Mouse (Mus musculus) gastrocnemius, postnatal 10 days (tissue): ENCODE results near the gene Washc2. TPM values are rescaled to one million over a fixed set of nuclear protein-coding genes. Genes with fewer than 3 reads are reported as not detected.
"Not testable (repeated sequence)": the region's sequence is repeated elsewhere in the genome, so short reads cannot be mapped to it uniquely, and the experiment has no call there.

Source experiments
- DNase-seq: peaks from one replicate; pipeline ENCODE4 v3.0.0; 2021; ENCODE audit warnings: mixed read lengths
- long read RNA-seq, 2 experiments: library from polyadenylated mRNA; stranded (forward); transcript quantifications; one replicate each; pipeline ENCODE4 v2.0.0; 2021
- total RNA-seq, 2 experiments: library from RNA; stranded (reverse); gene quantifications; 2 replicates each; pipeline ENCODE4 v1.2.3; 2021

The Washc2 gene
- 10 to 100 TPM; 27.3 to 33.9 TPM for total RNA-seq
- long read RNA-seq, experiment 1, full-length matches to known transcripts, result 12 of 42 reads
- long read RNA-seq, experiment 1, partial matches to known transcripts, result 15 of 42 reads
- long read RNA-seq, experiment 1, other reads (novel, unspliced or antisense), result 15 of 42 reads
- long read RNA-seq, experiment 2, full-length matches to known transcripts, result 20 of 40 reads
- long read RNA-seq, experiment 2, partial matches to known transcripts, result 8 of 40 reads
- long read RNA-seq, experiment 2, other reads (novel, unspliced or antisense), result 12 of 40 reads

DNA sequence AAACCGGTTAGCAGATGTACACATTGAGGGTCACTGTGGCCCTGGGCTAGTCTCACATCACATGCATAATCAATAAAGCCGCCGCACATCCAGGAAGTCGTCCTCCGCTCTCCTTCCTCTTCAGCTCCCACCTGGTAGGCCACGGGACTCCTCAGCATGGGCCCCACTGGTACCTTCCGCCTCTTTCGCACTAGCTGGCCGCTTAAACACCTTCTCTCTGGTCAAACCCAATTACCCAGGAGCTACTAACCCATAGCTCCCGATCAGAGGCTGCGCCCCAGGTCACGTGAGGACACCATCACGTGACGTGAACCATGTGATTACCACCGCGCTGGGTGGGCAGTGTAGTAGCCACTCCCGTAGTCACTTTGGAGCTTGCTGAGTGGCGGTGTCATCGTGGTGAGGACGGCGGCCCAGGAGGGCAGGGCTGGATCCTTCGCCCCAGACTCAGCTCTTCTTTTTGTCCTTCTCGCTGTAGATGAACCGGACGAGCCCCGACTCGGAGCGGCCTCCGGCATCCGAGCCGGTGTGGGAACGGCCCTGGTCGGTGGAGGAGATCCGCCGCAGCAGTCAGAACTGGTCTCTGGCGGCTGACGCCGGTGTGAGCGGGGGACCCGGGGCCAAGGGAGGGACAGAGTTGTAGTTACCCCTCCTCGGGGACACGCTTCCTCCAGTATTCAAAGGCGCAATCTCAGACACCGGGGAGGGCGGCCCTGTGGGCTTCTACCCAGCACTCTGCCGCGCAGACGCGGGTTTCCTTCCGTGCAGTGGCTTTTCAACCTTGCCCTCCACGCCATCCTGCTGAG lies at the start of gene Washc2:
Gene Washc2, plus strand, starts transcription at position 310 of the 806 bp plus-strand sequence.
- peak; percentile 94 for DNase-seq

DNA sequence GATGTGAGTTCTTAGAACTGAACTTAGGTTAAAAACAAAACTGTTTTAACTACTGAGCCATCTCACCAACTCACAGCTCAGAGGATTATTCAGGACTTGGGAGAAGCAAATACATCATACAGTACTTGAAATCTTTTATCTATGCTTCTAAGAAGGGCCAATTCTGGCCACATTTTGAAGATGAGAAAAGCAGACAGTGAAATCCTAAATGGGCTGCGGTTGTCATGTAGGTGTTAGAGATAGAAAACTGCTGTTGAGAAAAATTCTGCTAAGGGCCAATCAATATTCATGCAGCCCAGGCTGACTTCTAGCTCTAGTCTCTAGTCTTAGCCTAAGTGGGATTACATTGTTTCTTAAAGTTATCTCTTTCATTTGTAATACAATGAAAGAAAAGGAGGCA lies 41.5 kb upstream of the Washc2 start:
- DNase-seq, result no peak

DNA sequence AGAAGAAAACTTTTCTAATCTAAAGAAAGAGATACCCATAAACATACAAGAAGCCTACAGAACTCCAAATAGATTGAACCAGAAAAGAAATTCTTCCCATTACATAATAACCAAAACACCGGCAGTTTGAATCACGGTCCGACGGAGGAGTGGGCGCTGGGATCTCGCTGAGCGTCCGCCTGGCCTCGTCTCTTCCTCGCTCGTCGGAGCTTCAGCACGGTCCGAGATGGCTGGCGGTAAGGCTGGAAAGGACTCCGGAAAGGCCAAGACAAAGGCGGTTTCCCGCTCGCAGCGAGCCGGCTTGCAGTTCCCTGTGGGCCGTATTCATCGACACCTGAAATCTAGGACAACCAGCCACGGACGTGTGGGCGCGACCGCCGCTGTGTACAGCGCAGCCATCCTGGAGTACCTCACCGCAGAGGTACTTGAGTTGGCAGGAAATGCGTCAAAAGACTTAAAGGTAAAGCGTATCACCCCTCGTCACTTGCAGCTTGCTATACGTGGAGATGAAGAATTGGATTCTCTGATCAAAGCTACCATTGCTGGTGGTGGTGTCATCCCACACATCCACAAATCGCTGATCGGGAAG lies 34.2 kb upstream of the Washc2 start:
- DNase-seq, result not testable (repeated sequence)

DNA sequence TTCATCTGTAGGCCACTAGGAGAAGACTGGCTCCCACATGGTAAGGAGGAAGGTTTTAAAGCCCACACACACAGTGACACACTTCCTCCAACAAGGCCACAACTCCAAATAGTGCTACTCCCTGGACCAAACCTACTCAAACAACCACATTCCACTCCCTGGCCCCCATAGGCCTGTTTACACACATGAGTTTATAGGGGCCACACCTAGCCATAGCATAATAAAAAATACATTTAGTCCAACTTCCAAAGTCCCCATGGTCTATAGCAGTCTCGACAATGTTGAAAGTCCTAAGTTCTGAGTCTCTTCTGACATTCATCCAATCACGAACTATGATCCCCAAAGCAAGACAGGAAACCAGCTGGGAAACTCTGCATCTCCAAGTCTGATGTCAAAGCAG lies 29.5 kb upstream of the Washc2 start:
- DNase-seq, result no peak

DNA sequence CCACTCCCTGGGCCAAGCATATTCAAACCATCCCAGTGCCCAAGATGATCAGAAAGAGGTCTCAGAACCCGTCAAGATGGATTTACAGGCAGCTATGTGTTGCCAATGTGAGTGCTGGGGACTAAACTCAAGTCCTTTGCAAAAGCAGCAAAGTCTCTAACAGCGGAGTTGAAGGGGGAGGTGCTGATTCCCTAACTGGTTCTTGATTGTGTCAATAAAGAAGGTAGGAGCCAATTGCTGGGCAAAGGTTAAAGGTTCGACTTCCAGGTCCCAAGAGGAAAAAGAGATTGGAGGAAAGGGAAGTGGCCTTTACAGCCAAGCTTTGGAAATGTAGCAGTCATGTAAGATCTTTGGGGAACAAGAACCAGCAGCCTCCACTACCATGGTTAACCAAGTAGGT lies 27.1 kb upstream of the Washc2 start:
- no peak for DNase-seq

DNA sequence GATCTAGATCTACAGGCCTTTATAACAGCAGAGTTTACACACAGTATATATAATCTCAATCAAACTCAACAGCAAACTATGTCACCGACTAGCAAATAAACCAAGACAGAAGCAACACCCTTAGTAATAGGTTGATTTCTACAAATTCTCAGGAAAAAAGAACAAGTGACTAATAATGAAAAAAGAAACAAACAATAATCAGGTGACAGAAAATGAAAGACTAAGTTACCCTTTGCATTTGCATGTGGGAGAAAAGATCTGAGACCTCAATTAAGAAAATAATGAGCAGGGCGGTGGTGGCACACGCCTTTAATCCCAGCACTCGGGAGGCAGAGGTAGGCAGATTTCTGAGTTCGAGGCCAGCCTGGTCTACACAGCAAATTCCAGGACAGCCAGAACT lies 24.3 kb upstream of the Washc2 start:
- no peak for DNase-seq

DNA sequence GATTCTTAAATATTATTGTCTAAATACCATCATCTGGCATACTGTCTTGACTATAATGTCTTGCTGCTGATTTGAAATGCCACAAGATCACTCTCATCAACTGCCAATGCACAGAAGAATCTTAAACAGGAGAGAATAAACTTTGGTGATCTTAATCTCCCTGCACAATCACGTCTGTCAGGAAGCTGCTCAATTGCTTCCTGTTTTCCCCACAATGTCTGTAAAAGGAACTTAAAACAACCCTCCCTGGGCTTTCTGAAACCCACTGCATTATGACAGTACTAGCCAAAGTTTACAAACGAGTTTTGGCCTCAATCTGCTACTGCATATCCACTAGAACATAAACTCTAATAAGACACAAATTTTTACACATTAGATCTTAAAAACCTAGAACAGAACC lies 21.4 kb upstream of the Washc2 start:
- DNase-seq, result no peak

DNA sequence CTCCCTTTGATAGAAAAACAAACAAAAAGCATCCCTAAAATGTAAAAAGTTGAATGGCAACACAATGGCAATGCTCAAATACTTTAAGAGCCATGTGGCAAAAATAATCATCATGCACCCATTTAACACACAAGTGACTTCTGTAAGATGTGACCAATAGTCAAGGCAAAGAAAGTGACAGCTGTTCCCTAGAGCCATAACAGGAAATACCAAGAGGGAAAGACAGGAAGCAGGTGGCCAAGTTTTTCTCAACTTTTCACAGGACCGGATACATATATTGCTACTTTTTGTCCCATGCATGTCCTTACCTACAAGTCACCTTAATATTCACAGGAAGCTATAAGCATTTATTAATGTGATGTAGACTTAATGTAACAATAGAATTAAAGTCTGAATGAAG lies 18.4 kb upstream of the Washc2 start:
- DNase-seq, result no peak

DNA sequence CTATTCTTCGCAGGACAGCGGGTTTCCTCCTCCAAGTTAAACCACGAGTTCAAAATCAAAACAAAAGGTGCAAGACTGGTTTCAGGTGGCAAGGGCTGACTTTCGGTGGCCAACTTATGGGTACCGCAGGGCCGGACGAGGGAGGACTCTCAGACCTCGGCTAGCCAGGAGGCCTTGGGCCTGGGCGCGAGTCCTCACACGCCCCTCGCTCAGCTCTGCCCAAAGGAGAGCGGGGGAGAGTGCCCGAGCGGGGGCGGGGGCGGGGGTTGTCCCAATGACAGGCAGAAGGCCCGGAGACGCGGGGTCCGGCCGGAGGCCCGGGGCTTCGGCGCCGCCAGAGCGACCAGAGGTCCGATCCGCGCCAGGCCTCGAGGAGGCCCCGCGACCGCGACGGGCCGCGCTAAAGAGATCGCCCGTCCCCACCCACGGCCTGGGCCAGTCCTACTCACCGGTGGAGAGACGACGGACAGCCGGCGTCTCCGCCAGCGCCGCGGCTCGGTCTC lies 15.0 kb upstream of the Washc2 start:
- DNase-seq, result no peak

DNA sequence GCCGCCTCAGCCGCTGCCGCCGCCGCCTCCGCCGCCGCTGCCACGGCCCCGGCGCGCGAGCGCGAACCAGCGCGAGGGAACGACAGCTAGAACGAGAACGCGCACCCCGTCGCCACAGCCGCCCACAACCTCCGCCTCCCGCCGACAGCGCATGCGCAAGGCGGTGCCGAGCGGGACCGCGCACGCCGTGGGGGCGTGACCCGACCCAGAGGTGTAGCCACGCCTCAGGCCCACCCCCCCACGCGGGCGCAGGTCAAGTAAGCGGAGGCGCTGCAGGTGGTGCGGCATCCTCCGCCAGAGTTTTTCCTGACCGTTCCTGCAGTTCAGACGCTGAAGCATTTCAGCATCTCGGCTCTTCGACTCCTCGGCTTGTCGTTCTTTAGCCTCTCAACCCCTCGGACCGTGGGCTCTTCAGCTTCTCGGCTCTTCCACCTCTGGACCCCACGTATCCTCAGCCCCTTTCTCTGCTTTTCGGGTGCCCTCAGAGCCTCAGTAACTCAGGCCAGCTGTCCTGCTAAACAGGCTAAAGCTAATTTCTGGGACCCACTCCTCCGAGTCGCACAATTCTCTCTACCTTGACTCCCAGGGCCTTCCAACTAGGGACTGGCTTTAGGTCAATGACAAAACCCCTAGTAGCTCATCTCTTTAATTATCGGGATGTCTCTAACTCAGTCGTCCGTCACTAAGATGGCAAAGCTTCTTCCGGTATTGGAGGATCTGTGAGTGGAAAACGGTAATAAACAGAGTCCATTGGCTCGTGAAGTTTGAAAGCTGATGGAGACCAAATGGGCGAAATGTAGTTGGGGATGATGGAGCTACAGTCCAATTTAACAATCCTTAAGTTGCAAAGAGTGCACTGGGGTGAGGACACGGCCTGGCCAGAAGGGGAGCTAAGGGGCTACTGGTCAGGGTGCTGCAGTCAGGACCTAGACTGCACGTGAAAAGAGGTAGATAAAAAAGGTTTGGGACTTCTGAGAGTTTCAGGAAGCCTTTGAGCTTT lies 14.1 kb upstream of the Washc2 start, which contains the start of gene Tmcc1:
Gene Tmcc1, minus strand, starts transcription at position 93 of the 1,000 bp plus-strand sequence.
- DNase-seq, result peak; percentile 99

DNA sequence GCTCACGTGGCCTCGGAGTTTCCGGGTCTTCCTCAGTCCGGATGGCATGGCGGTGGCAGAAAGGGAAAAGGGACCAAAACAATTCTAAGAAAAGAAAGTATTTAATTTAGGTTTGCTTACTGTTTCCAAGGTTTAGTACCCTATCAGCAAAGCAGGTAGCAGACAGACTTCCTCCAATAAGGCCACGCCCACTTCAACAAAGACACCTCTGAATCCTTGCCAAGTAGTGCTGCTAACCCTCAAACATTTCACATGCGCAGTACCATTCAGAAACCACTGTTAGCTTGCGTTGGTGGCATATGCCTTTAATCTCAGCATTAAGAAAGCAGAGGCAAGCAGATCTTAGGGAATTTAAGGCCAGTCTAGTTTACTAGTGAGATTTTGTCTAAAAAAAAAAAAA lies 12.0 kb upstream of the Washc2 start:
- DNase-seq, result no peak

DNA sequence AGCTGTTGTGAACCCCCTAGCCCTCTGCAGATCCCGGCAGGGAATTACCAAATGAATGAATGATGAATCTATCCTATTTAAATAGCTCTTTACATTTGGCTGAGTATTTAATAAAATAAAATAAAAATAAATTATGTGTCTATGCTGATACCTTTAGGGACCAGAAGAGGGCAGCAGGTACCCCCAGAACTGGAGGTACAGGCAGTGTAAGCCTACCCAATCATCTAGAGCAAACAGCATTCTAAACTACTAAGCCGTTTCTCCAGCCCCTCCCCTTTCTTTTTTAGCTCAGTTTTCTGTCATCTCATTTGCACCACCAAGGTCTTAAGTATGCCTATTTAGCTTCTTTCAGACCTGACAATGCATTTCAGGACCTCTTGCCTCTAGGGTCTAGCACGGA lies 9.7 kb upstream of the Washc2 start:
- DNase-seq, result no peak

DNA sequence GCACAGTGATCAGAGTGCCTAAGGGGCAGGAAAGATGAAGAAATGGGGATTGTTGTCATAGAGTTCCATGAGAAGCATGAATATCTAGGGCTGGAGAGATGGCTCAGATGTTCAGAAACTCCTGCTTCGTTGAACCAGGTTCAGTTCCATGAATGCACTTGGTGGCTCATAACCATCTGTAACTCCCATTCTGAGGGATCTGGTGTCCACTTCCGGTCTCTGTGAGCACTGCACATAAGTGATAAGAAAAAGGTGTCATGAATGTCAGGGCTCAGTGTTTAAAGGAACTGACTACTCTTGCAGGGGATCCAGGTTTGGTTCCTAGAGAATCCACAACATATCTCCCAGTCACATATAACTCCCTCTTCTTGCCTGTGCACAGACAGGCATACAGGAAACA lies 8.2 kb upstream of the Washc2 start:
- DNase-seq, result no peak

DNA sequence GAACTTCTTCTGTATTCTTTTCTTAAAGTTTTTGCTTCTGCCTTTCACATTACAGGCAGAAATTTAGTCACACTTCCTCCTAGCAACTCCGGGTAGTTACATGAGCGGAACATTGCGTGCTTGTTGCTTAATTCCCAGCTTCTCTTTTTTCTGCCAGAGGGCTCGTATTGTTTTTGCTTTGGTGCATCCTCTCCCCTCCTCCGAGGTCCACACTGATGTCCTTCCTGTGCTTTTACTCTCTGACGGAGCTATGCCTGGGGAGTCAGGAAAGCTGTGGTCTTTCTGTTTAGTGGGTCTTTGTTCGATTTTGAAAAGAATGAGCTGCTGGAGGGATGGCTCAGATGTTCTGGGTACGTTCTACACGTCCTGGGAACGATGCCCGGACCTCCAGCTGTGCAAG lies 19.9 kb downstream of the Washc2 start:
- no peak for DNase-seq

DNA sequence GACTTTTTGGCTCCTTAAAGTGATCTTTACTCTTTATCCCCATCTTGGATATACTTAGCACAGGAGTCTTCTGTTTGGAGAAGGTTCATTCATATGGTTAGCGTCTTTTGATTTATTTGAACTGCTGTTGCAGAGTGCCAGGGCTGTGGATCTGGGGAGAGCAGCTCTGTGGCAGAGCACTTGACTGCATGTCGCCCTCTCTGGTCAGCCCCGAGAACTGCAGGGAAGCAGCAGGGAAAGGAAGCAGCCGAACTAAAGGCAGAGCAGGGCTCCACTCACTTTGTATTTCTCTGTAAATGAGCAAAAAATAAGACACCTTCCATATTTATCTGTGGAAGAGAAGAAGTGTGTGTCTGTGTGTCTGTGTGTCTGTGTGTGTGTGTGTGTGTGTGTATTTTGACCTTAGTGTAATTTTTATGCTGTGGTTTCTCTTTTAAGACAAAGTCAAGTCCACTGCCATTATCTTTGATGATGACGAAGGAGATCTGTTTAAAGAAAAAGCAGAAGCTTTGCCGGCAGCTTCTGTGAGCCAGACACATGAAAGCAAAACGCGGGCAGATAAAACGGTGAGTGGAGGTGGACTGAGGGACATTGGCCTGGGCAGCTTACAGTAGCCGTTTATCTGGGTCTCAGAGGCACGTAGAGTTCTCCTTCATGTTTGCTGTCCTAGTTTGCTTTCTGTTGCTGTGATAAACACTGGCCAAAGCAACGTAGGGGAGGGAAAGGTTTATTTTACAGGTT lies 21.1 kb downstream of the Washc2 start:
- peak; percentile 69 for DNase-seq

DNA sequence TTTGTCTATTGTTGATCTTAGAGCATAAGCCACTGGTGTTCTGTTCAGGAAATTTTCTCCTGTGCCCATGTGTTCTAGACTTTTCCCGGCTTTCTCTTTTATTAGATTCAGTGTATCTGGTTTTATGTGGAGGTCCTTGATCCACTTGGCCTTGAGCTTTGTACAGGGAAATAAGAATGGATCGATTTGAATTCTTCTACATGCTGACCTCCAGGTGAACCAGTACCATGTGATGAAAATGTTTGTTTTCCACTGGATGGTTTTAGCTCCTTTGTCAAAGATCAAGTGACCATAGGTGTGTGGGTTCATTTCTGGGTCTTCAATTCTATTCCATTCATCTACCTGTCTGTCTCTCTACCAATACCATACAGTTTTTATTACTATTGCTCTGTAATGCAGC lies 27.0 kb downstream of the Washc2 start:
- DNase-seq, result not testable (repeated sequence)

DNA sequence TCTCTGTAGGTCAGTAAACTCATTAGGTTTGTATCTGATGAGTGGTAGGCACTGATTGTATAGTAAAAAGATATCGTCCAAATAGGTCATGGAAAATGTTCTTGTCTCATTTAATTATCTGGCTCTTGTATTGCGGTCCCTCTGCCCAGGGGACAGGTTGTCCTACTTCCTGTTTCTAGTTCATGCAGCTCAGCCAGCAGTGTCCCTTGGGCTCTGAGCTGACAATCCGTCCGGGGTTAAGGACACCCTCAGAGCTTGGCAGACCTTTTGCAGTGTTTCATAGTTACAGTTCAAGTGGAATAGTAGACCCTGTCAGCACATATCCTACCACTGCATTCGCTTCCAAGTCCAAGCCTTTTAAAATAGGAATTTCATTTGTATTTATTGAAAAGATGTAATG lies 27.5 kb downstream of the Washc2 start:
- no peak for DNase-seq

DNA sequence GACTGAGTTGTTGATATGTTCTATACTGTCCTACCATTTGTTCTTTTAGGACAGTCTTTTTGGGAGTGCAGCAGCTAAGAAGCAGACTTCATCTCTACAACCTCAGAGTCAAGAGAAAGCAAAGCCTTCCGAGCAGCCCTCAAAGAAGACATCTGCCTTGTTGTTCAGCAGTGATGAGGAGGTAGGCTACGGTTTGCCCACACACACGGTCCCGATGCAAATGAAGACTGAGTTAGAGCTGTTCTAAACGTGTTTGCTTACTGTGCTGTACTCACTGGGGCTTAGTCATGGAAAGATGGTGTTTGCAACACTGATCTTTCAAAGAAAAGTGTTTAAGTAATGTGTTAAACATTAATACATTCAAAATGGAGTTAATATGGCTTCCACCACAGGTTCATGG lies 30.2 kb downstream of the Washc2 start:
- DNase-seq, result no peak

DNA sequence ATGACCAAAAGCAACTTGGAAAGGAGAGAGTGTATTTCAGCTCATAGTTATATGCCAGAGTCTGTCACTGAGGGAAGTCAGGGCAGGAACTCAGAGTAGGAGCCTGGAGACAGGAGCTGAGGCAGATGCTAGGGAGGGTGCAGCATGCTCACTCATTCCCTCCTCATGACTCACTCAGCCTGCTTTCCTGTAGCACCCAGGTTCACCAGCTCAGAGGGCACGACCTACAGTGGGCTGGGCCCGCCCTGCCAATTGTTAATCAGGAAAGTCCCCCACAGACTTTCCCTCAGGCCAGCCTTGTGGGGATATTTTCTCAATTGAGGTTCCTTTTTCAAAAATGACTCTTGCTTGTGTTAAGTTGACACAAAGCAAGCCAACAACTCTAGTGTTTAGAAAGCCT lies 32.5 kb downstream of the Washc2 start:
- no peak for DNase-seq

DNA sequence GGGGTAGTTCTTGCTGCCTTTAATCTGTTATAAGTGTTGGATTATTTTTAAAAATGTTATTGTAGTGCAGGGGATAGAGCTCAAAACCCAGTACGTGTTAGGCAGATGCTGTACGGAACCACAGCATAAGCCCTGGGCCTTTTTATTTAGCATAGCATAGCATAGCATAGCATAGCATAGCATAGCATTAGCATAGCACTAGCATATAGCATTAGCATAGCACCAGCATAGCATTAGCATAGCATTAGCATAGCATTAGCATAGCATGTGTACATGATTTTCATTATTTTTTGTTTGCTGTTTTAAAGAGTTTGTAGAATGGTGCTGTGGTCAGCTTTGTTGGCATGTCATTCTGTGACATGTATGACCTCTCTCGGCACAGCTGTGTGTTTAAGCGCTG lies 51.8 kb downstream of the Washc2 start:
- DNase-seq, result no peak

DNA sequence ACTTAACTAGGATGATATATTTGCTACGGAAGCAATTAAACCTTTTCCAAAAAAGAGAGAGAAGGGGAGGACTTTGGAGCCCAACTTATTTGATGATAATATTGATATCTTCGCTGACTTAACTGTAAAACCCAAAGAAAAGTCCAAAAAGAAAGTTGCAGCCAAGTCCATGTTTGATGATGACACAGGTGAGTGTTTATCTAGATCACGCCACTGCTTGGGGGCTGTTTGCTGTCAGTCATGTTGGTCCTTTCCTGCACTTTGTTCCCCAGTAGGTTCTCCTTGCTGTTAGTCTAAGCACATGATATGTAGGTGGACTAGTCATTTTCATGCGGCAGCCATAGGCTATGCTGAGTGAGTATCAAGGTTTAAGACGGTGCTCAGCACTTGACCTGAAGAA lies 52.6 kb downstream of the Washc2 start:
- DNase-seq, result no peak
